Mouse (Mus musculus) mesoderm, embryonic 11.5 days (tissue): ENCODE results near the gene Engase.

Experiments
- DNase-seq: peaks from one replicate; pipeline ENCODE4 v3.0.0-alpha.2; 2012; ENCODE audit warnings: low read depth, low spot score

Gene Engase

DNA sequence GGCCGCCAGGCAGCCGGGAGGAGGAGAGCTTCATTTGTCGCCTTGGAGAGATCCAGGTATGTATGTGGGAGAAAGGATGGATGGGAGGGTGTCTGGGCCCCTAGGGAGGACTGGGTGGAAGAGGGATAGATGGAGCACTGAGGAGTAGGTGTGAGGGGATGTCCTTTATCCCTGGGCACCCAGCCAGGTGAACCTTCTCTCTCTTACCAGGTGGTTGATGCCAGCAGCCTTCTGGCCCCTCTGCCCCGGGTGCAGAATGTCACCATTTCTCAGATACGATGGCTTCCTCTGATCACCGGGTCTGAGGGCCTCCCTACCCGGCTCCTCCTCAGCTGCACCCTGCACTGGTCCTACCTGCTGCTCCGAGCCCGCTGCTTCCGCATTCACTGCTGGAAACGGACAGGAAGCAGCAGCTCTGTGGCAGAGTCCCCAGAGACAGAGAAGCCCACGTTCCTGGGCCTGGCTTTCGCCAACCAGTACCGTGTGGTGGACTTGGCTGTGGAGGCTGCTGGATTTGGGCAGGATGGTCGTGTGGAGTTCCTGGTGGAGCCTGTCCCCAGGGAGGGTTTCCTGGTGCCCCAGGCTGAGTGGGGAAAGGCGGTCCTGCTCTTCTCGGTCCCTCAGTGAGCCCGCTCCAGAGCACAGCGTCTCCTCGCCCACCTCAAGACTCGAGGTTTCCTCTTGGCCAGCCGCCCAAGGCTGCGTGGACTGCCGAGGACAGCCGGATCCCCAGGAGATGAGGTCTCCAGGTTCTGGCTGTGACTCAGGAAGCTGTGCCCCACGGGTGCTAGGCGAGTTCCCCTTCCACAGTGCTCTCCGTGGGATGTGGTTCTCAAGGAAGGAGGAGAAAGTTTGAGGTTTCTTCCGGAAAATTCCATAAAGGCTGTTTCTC lies 10.5 kb downstream of the Engase start:
- no peak for DNase-seq

GRCm38 (mm10) chr11:118488191-118488906 lies 11.7 kb downstream of the Engase start:
- no peak for DNase-seq

GRCm38 (mm10) chr11:118488907-118489270 lies 12.3 kb downstream of the Engase start:
- DNase-seq: no peak

DNA sequence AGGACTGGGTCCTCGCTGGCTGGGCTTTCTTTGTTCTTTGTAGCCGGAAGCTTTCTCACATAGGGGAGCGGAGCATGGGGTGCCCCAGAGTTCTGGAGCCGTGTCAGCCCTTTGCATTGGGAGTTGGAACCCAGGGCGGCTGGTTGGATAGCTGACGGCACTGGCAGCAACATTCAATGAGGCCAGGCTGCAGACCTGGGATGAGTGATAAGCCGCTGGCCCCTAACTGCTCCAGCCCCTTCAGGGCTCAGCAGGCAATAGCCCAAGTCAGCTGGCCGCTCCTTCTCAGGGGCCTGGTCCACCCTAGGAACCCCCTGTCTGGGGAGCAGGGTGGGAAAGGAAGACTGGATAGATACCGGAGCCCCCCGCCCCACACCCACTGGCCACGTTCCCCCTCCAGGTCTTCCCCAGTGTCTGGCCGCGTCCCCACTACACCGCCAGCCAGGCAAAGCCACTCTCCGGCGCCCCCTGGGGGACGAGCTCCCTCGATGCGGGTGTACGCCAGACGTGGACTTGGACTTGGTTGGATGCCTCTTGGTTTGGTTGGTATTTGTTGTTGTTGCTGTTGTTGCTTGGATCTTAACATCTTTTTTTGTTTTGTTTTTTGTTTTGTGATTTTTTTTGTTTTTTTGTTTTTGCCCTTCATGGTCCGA lies 14.1 kb downstream of the Engase start:
- DNase-seq: peak; percentile 72

DNA sequence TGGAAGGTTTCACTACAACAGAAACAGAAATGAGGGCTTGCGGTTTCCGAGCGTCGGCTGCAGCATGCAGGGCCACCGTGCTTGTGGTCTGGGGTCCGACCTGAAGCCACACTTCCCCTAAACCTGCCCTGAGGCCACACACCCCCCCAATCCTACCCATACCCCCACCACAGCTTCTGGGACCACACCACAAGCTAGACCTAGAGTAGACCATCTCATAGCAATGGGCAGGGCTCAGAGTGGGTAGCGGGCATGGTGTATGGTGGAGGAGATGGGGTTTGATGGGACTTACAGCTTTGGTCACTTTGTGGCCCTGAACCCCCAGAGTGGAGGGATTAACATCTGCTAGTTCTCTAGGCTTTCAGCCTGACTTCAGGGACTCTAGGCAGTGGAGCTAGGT lies 14.6 kb downstream of the Engase start:
- DNase-seq: no peak

DNA sequence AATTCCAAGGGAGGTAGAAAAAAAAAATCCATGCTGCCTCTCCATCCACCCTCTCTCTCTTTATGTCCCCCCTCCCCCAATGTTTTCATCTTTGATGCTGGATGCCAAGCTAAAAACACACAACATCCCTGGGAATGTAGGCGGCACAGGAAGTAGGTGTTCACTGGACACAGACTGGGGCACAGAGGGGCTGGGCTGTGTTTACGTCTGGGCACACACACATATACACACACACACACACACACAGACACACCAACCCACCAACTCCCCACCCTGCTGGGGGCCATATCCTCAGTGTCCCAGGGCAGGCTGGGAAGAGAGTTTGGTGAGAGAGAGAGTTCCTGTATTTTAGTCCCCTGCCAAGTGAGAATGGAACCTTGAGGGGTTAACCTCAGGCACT lies 16.8 kb downstream of the Engase start:
- DNase-seq: no peak

DNA sequence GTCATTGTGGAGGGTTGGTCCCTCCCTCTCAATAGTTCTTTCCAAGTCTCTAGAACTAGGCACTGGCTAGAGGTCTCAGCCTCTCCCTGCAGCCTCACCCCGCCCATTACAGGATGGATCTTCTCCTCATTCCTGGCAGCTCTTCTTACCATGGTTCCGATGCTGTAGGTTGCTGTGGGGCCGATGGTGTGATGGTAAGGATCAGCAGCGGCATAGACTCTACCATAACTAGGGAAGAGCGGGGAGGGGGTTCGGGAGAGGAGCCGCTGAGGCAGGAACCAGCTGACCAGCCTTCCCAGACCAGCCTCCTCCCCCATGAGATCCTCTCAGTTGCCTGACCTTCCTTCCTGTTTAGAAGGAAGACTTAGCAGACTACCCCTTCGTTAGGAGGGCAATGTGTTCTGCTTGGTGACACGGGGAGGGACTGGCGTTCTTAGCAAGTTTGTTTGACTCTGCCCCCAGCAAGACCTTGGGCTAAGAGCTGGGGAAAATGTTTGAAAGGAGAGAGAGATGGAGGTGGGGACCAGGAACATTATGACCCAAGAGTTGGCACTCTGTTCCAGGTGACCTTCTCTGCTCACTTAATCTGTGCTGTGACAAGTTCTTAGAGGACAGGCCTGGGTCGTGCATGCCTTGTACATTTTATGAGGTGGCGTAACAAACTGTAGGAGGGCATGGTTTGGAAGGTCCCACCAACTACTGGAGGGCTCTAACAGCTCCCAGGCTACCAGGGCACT lies 17.5 kb downstream of the Engase start:
- no peak for DNase-seq

- DNase-seq: no peak
These were observed 18.4 kb downstream of the Engase start for GRCm38 (mm10) chr11:118495065-118495464.

DNA sequence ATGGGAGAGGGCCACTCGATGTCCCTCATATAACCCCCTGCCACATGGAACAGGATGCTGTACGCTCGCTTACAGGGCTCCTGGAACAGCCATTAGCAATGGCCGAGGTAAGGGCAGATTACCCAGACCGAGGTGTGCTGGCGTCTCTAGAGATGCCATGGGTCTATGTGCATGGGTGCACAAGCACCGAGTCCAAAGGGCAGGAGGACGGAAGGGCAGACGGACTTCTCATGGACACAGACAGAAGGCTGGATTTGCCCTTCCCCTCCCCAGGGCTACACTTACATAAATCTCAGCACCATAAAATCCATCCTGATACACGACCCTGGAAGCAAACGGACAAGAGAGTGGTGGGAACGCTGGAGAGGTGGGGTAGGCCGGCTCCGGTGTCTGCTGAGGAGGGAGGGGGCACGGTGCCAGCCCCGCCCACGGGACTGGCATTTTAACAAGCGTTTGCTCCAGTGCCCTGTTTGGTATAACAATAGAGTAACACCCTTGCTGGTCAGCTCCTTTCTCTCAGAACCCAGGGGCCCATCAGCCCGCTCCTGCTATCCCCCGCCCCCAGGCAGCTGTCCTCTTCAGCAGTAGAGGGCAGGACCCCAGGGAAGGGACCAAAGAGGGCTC lies 19.5 kb downstream of the Engase start:
- DNase-seq: no peak

DNA sequence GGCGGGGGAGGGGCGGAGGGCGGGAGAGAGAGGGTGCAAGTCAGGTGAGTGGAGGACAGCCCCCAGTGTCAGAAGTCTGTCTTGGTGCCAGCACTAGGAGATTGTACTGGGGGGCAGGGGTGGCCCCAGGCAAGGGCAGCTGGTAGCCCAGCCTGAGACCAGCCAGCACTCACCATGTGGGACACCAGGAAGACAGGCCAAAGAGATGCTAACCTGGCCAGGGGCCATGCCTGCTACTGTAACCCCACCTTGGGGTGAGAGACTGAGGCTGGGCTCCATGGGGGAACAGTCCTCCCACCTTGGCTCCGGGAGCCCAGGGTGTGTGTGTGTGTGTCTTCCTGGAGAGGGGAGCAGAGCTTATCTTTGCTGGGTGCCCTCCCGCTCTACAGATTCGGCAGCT lies 26.4 kb downstream of the Engase start:
- no peak for DNase-seq

DNA sequence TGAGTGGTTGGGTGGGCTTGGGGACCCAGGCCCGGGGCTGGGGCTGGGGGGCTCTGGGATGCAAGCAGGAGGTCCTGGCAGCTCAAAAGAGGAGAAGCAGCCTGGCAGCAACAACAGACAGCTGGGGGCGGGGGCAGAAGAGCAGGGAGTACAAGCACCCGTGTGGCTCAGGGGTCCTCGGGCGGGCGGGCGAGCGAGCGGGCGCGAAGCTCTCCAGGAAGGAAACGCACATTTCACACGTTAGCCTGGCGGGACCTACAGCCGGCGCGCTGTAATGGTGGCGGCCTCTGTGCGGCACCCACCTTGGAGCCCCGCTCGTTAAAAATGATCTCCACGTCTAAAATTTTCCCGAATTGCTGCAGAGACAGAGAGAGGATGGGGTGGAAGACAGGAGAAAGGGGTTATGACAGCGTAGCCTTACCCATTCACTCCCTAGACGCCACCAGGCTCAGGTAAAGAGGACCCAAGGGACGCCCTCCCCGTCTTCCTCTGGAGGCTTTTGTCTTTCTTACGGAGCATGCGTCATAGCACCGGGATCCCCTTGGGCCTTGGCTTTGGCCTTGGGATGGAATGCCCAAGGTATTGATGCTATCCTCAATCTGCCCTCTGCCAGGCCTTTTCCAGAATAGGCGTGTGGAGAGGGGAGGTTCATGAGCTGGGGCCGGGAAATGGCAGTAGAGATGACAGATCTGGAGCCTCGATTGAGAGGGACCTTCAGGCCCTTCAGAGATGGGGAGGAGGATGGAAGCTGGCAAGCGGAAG lies 27.0 kb downstream of the Engase start:
- DNase-seq: no peak

- no peak for DNase-seq
These were observed 27.5 kb downstream of the Engase start for GRCm38 (mm10) chr11:118504180-118504454.

- no peak for DNase-seq
These were observed 30.5 kb downstream of the Engase start for GRCm38 (mm10) chr11:118507095-118507494.

GRCm38 (mm10) chr11:118507904-118508303 lies 31.3 kb downstream of the Engase start:
- peak; percentile 82 for DNase-seq

DNA sequence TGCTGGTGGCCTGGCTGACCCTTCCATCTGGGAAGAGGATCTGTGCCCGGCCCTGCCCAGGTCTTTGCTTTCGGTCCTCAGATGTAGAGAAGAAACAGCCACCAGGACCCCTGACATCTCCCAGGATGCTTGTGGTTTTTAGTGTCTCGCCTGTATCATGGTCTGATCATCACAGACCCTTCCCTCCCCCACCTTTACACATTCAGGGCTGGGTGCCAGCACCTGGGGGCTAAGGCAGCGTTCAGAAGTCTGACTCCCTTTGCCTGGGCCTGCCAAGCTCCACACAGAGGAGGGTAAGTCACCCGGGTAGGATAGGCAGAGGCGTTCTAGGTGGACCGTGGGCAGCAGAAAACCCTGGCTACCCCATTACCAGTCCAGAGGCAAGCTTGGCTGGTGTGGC lies 31.7 kb downstream of the Engase start:
- DNase-seq: no peak

- no peak for DNase-seq
These were observed 35.2 kb downstream of the Engase start for GRCm38 (mm10) chr11:118511851-118512250.

DNA sequence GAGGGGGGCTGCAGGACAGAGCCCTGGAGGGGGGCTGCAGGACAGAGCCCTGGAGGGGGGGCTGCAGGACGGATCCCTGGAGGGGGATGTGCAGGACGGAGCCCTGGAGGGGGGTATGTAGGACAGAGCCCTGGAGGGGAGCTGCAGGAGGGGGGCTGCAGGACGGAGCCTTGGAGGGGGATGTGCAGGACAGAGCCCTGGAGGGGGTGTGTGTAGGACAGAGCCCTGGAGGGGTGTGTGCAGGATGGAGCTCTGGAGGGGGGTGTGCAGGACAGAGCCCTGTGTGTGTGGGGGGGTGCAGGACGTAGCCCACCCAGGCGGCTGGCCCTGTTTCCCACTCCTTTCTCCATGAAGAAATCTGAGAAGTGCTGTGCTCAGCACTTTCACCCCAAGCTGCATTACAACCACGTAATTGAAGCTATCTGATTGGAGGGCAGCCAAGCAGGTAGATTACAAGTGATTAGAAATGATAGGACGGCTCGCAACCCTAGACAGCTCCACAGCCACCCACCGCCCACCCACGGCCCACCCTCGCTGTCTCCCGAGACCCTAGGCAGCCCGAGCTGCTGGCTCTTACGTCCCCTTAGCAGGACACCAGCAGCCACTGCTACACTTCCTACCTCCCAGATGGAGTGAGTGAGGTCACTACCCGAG lies 35.8 kb downstream of the Engase start:
- DNase-seq: no peak

- no peak for DNase-seq
These were observed 41.3 kb downstream of the Engase start for GRCm38 (mm10) chr11:118517924-118518323.

DNA sequence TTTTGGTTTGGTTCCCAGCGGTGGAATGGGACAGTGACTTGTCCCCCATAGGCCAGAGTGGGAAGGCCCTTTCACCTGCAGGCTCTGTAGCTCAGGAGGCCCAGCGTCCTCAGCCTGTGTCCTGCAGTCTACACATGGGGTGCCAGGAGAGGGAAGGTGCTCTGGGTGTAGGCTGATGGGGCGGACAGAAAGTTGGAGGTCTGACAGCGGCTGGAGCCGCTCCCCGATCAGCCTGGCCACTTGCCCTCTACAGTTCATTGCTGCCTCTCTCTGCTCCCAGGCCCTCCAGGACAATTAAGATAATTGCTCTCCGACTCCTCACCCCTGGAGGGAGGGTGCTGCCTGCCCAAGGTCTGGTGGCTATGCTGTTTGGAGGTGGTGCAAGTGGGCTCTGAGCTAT lies 42.1 kb downstream of the Engase start:
- DNase-seq: no peak

GRCm38 (mm10) chr11:118520251-118520650 lies 43.6 kb downstream of the Engase start:
- DNase-seq: no peak
